Mouse (Mus musculus) CH12.LX (cell line): Measurements from ENCODE around the gene Mlf1. TPM values are rescaled to one million over a fixed set of nuclear protein-coding genes. Genes with fewer than 3 reads are reported as not detected.

Experiments used
- DNase-seq: peaks from one replicate; pipeline ENCODE4 v3.0.0-alpha.2; 2013; ENCODE audit errors: extremely low read depth
- H3K27ac ChIP-seq: 2 replicates; pipeline ENCODE4 v1.5.1; 2012; ENCODE audit warnings: low read depth, mild to moderate bottlenecking, control low read depth, moderate library complexity; ENCODE audit not compliant: insufficient read depth
- H3K27me3 ChIP-seq: replicated peaks from 2 replicates; pipeline ENCODE3; 2012; ENCODE audit warnings: inconsistent platforms
- H3K36me3 ChIP-seq, 2 experiments: replicated peaks in 1 of 2; 2 replicates each; pipeline versions ENCODE3 to v1.6.1; 2012; ENCODE audit warnings: inconsistent platforms in 1 of 2, low read length in 1 of 2, mild to moderate bottlenecking in 1 of 2, mixed read lengths in 1 of 2, moderate library complexity in 1 of 2; ENCODE audit not compliant: control insufficient read depth in 1 of 2, insufficient read depth in 1 of 2
- H3K4me1 ChIP-seq, 2 experiments: 2 replicates each; pipeline ENCODE4 v1.6.1; 2012; ENCODE audit warnings: inconsistent platforms in 1 of 2, moderate library complexity in 1 of 2; ENCODE audit not compliant: insufficient read depth in 2 of 2, control insufficient read depth in 1 of 2
- H3K4me2 ChIP-seq: 2 replicates; pipeline ENCODE4 v1.6.1; 2012; ENCODE audit warnings: low read depth, mild to moderate bottlenecking, control low read depth; ENCODE audit not compliant: poor library complexity, insufficient read depth, severe bottlenecking
- H3K4me3 ChIP-seq, 3 experiments: fragments of 150-350 bp in 1 of 3; sonication (generic) in 1 of 3; replicated peaks in 1 of 3; 2 replicates each; pipeline versions ENCODE3 to v1.5.1; 2011 to 2012; ENCODE audit warnings: low read depth in 2 of 3, low read length in 2 of 3, mild to moderate bottlenecking in 2 of 3, moderate library complexity in 2 of 3, control low read depth in 1 of 3, improper control_type of control experiment in 1 of 3, inconsistent platforms in 1 of 3, mixed read lengths in 1 of 3; ENCODE audit not compliant: poor library complexity in 1 of 3
- H3K79me2 ChIP-seq: replicated peaks from 2 replicates; pipeline ENCODE4 v1.6.1; 2012; ENCODE audit warnings: mild to moderate bottlenecking, moderate library complexity; ENCODE audit not compliant: control insufficient read depth, poor library complexity, insufficient read depth, severe bottlenecking; ENCODE audit errors: extremely low read depth
- H3K9ac ChIP-seq: 2 replicates; pipeline ENCODE4 v1.6.1; 2012; ENCODE audit warnings: low read depth, mild to moderate bottlenecking, control low read depth, moderate library complexity; ENCODE audit not compliant: insufficient read depth
- H3K9me3 ChIP-seq: replicated peaks from 2 replicates; pipeline ENCODE3; 2012; ENCODE audit warnings: low read length, inconsistent platforms, mixed read lengths
- BHLHE40 ChIP-seq: IDR thresholded peaks from 2 replicates; pipeline ENCODE4 v1.6.1; 2011; ENCODE audit warnings: mild to moderate bottlenecking, low read depth, low read length, improper control_type of control experiment
- CHD2 ChIP-seq: IDR thresholded peaks from 2 replicates; pipeline ENCODE4 v1.6.1; 2011; ENCODE audit warnings: low read length, improper control_type of control experiment
- E2F4 ChIP-seq: IDR thresholded peaks from 2 replicates; pipeline ENCODE4 v1.6.1; 2011; ENCODE audit warnings: low read depth, low read length, improper control_type of control experiment; ENCODE audit not compliant: insufficient replicate concordance
- ELF1 ChIP-seq: IDR thresholded peaks from 2 replicates; pipeline ENCODE4 v1.6.1; 2014; ENCODE audit warnings: low read depth, mild to moderate bottlenecking, inconsistent platforms, low read length, improper control_type of control experiment
- EP300 ChIP-seq: IDR thresholded peaks from 2 replicates; pipeline ENCODE4 v1.6.1; 2011; ENCODE audit warnings: low read length, improper control_type of control experiment
- GABPA ChIP-seq: IDR thresholded peaks from 2 replicates; pipeline ENCODE4 v1.6.1; 2012; ENCODE audit warnings: low read depth, low read length, improper control_type of control experiment, inconsistent platforms; ENCODE audit not compliant: insufficient replicate concordance
- HCFC1 ChIP-seq: IDR thresholded peaks from 2 replicates; pipeline ENCODE4 v1.6.1; 2012; ENCODE audit warnings: low read depth, mild to moderate bottlenecking, inconsistent platforms, low read length, improper control_type of control experiment
- IRF4 ChIP-seq: IDR thresholded peaks from 2 replicates; pipeline ENCODE4 v1.6.1; 2014; ENCODE audit warnings: low read depth, mild to moderate bottlenecking, inconsistent platforms, low read length, improper control_type of control experiment
- MAFK ChIP-seq: IDR thresholded peaks from 2 replicates; pipeline ENCODE4 v1.6.1; 2011; ENCODE audit warnings: low read length, improper control_type of control experiment; ENCODE audit not compliant: insufficient replicate concordance
- MAX ChIP-seq: IDR thresholded peaks from 2 replicates; pipeline ENCODE4 v1.6.1; 2011; ENCODE audit warnings: low read length, improper control_type of control experiment
- MYC ChIP-seq: IDR thresholded peaks from 2 replicates; pipeline ENCODE4 v1.6.1; 2011; ENCODE audit warnings: low read depth, mild to moderate bottlenecking, improper control_type of control experiment, low read length
- NRF1 ChIP-seq: IDR thresholded peaks from 2 replicates; pipeline ENCODE4 v1.6.1; 2014; ENCODE audit warnings: low read depth, mild to moderate bottlenecking, inconsistent platforms, low read length, improper control_type of control experiment, moderate library complexity
- POLR2A ChIP-seq: IDR thresholded peaks from 2 replicates; pipeline ENCODE4 v1.6.1; 2011; ENCODE audit warnings: low read depth, mild to moderate bottlenecking, improper control_type of control experiment, low read length
- POLR2AphosphoS2 ChIP-seq: IDR thresholded peaks from 2 replicates; pipeline ENCODE4 v1.6.1; 2011; ENCODE audit warnings: low read depth, low read length, improper control_type of control experiment
- RCOR1 ChIP-seq: conservative IDR thresholded peaks from 2 replicates; pipeline ENCODE4 v1.6.1; 2012; ENCODE audit warnings: low read depth, mild to moderate bottlenecking, inconsistent platforms, low read length, improper control_type of control experiment
- SIN3A ChIP-seq: IDR thresholded peaks from 2 replicates; pipeline ENCODE4 v1.6.1; 2012; ENCODE audit warnings: low read length, improper control_type of control experiment, inconsistent platforms
- SMC3 ChIP-seq: IDR thresholded peaks from 2 replicates; pipeline ENCODE4 v1.6.1; 2011; ENCODE audit warnings: low read depth, low read length, improper control_type of control experiment
- UBTF ChIP-seq: IDR thresholded peaks from 2 replicates; pipeline ENCODE4 v1.6.1; 2012; ENCODE audit warnings: low read depth, mild to moderate bottlenecking, inconsistent platforms, low read length, improper control_type of control experiment, moderate library complexity
- USF1 ChIP-seq: IDR thresholded peaks from 2 replicates; pipeline ENCODE4 v1.6.1; 2014; ENCODE audit warnings: low read depth, mild to moderate bottlenecking, inconsistent platforms, low read length, improper control_type of control experiment
- USF2 ChIP-seq: conservative IDR thresholded peaks from 2 replicates; pipeline ENCODE4 v1.6.1; 2011; ENCODE audit warnings: low read depth, low read length, improper control_type of control experiment
- ZC3H11A ChIP-seq: IDR thresholded peaks from 2 replicates; pipeline ENCODE4 v1.6.1; 2012; ENCODE audit warnings: low read depth, mild to moderate bottlenecking, inconsistent platforms, low read length, improper control_type of control experiment
- ZKSCAN1 ChIP-seq: IDR thresholded peaks from 2 replicates; pipeline ENCODE4 v1.6.1; 2012; ENCODE audit warnings: low read depth, inconsistent platforms, low read length, improper control_type of control experiment, borderline replicate concordance
- dilution Hi-C: fragments of 300-500 bp; cut with MboI; formaldehyde crosslinking; loops from 2 replicates; pipeline ENCODE4 v1.14.3; 2020; ENCODE audit warnings: low sequenced_read_pairs; ENCODE audit not compliant: extremely low pct_unique_long_range_greater_than_20kb, extremely low pct_ligation_motif_present
- in situ Hi-C: fragments of 300-500 bp; cut with MboI; formaldehyde crosslinking; loops from 3 replicates; pipeline ENCODE4 v1.14.3; 2019; ENCODE audit warnings: low sequenced_read_pairs, low pct_ligation_motif_present, low pct_unique_long_range_greater_than_20kb, mixed read lengths
- polyA plus RNA-seq: library from polyadenylated mRNA; unstranded; fragments of >175 nt; gene quantifications from 2 replicates; pipeline ENCODE4 v1.2.1, GENCODE M21; 2012; ENCODE audit warnings: low read depth; ENCODE audit not compliant: insufficient read length
- total RNA-seq, 2 experiments: library from RNA; depleted of rRNA; stranded (reverse); fragments of 300-350 nt in 1 of 2; fragments of >200 nt in 1 of 2; gene quantifications; 2 replicates each; pipeline ENCODE4 v1.2.3; 2012 to 2014

The Mlf1 gene
- total and polyA plus RNA-seq, 3 experiments = not detected

DNA sequence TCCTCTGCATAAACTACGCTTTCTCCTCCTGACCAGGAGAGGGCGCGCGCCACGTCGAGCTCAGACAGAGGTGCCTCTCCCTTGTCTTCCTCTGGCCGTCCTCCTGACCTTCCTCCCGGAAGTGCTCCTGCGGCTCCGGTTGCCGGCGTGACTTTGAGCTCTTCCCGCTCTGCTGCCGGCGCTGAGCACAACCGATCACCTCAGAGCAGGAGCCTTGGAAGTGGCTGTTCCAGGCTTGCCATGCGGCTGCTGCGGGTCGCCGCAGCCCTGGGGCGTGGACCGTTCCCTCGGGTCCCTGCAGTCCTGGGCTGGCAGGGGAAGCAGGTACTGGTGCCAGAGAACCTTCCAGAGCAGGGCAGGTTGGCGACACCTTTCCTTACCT is 56.1 kb downstream of the Mlf1 start, which contains the start of gene Gfm1 (continued):
- TF ChIP-seq NRF1 = no peak
- no peak for TF ChIP-seq RCOR1
- peak; percentile 22; the same call in 1 of the 2 replicates for TF ChIP-seq USF1
- no peak for TF ChIP-seq BHLHE40
- TF ChIP-seq POLR2AphosphoS2 = no peak
- TF ChIP-seq ELF1 = peak; percentile 94
- TF ChIP-seq ZC3H11A = no peak
- peak; percentile 68; the same call in 1 of the 2 replicates for TF ChIP-seq MYC
- TF ChIP-seq E2F4 = no peak
- TF ChIP-seq POLR2A = peak; percentile 89
- peak; percentile 89 for TF ChIP-seq SIN3A
- TF ChIP-seq USF2 = no peak

DNA sequence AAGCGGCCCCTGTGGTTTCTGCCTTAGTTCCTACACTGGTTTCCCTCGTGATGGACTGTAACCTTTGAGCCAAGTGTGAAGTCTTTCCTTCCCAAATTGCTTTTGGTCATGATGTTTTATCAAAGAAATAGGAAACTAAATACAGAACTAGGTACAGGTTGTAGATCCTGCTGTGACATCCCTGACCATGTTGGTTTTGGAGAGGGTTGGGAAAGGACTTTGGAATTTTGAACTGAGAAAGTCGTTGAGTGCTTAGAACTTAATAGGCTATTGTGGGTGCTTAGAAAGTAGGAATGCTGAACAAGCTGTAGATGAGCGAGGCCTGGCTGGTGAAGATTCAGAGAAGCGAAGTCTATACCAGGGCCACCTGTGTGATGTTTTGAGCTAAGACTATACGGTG is 60.1 kb downstream of the Mlf1 start:
- no peak overlapping the region for H3K27ac ChIP-seq
- DNase-seq = no peak
- no peaks in the 10 kb centered on the region for H3K9me3 ChIP-seq
- H3K4me3 ChIP-seq = no peak overlapping the region
- H3K4me2 ChIP-seq = no peak overlapping the region
- H3K27me3 ChIP-seq = no peaks in the 10 kb centered on the region
- H3K36me3 ChIP-seq = peaks cover 52 to 76% of the 10 kb centered on the region in 2 experiments
- H3K9ac ChIP-seq = no peak overlapping the region
- dilution Hi-C loops (no loop called here), in situ Hi-C loops (no loop called here)
- peaks cover 4 to 14% of the 10 kb centered on the region in 2 experiments for H3K4me1 ChIP-seq
- H3K79me2 ChIP-seq = peaks cover 19% of the 10 kb centered on the region
- TF ChIP-seq BHLHE40 (no peak), ELF1 (no peak), UBTF (no peak), GABPA (no peak), MAFK (no peak), SMC3 (no peak), IRF4 (no peak), HCFC1 (no peak), ZKSCAN1 (no peak), CHD2 (no peak), ZC3H11A (no peak), MAX (no peak), SIN3A (no peak), EP300 (no peak), USF2 (no peak)
